Mouse (Mus musculus): ENCODE data around the gene Sox21. TPM values are rescaled to one million over a fixed set of nuclear protein-coding genes. Genes with fewer than 3 reads are reported as not detected.

The Sox21 gene
- polyA plus RNA-seq, 1 experiment = not detected

- TF ChIP-seq CTCF (IDR thresholded peaks at IDR 0.05; ENCODE audit: insufficient read depth, low read depth, low read length) = no peak
- TF ChIP-seq POLR2A (IDR thresholded peaks at IDR 0.05; ENCODE audit: insufficient read depth, low read depth, low read length) = no peak
- Histone ChIP-seq H3K27ac (ENCODE audit: insufficient read depth, low read depth, low read length) (no peak overlapping the region), H3K4me3 (ENCODE audit: insufficient read depth, low read depth, low read length) (no peak overlapping the region), H3K4me1 (ENCODE audit: control insufficient read depth, insufficient read depth, low read length) (no peaks in the 10 kb centered on the region)
- 93% methylated on average over 6 of the region's 6 CpGs for WGBS
These were observed 16.6 kb upstream of the Sox21 start for GRCm38 (mm10) chr14:118253381-118253780.

- H3K4me3 ChIP-seq (ENCODE audit: insufficient read depth, low read depth, low read length) = no peak overlapping the region
- 85% methylated on average over 2 of the region's 2 CpGs for WGBS
- TF ChIP-seq POLR2A (IDR thresholded peaks at IDR 0.05; ENCODE audit: insufficient read depth, low read depth, low read length) (no peak), CTCF (IDR thresholded peaks at IDR 0.05; ENCODE audit: insufficient read depth, low read depth, low read length) (no peak)
- no peak overlapping the region for H3K27ac ChIP-seq (ENCODE audit: insufficient read depth, low read depth, low read length)
- H3K4me1 ChIP-seq (ENCODE audit: control insufficient read depth, insufficient read depth, low read length) = peaks cover 8% of the 10 kb centered on the region
These were observed 4.6 kb upstream of the Sox21 start for GRCm38 (mm10) chr14:118241416-118241815.

GRCm38 (mm10) chr14:118239351-118239750 is 2.5 kb upstream of the Sox21 start:
- TF ChIP-seq POLR2A (IDR thresholded peaks at IDR 0.05; ENCODE audit: insufficient read depth, low read depth, low read length) (no peak), CTCF (IDR thresholded peaks at IDR 0.05; ENCODE audit: insufficient read depth, low read depth, low read length) (no peak)
- WGBS = 45% methylated on average over 8 of the region's 8 CpGs
- Histone ChIP-seq H3K4me3 (ENCODE audit: insufficient read depth, low read depth, low read length) (no peak overlapping the region), H3K27ac (ENCODE audit: insufficient read depth, low read depth, low read length) (no peak overlapping the region), H3K4me1 (ENCODE audit: control insufficient read depth, insufficient read depth, low read length) (peaks cover 27% of the 10 kb centered on the region)

GRCm38 (mm10) chr14:118237786-118238185 is 956 bp upstream of the Sox21 start:
- Histone ChIP-seq H3K4me3 (ENCODE audit: insufficient read depth, low read depth, low read length) (no peak overlapping the region), H3K27ac (ENCODE audit: insufficient read depth, low read depth, low read length) (no peak overlapping the region), H3K4me1 (ENCODE audit: control insufficient read depth, insufficient read depth, low read length) (peaks cover 28% of the 10 kb centered on the region)
- TF ChIP-seq POLR2A (IDR thresholded peaks at IDR 0.05; ENCODE audit: insufficient read depth, low read depth, low read length) (no peak), CTCF (IDR thresholded peaks at IDR 0.05; ENCODE audit: insufficient read depth, low read depth, low read length) (no peak)
- WGBS = 29% methylated on average over 6 of the region's 6 CpGs

- no peak for TF ChIP-seq CTCF (IDR thresholded peaks at IDR 0.05; ENCODE audit: insufficient read depth, low read depth, low read length)
- no peak for TF ChIP-seq POLR2A (IDR thresholded peaks at IDR 0.05; ENCODE audit: insufficient read depth, low read depth, low read length)
- under 1% methylated on average over 73 of the region's 73 CpGs for WGBS
- peaks cover 28% of the 10 kb centered on the region for H3K4me1 ChIP-seq (ENCODE audit: control insufficient read depth, insufficient read depth, low read length)
- H3K27ac ChIP-seq (ENCODE audit: insufficient read depth, low read depth, low read length) = no peak overlapping the region
- peak overlapping the region; percentile 39 for H3K4me3 ChIP-seq (ENCODE audit: insufficient read depth, low read depth, low read length)
These were observed 601 bp downstream of the Sox21 start for GRCm38 (mm10) chr14:118235973-118236885.

- no peak for TF ChIP-seq CTCF (IDR thresholded peaks at IDR 0.05; ENCODE audit: insufficient read depth, low read depth, low read length)
- no peak for TF ChIP-seq POLR2A (IDR thresholded peaks at IDR 0.05; ENCODE audit: insufficient read depth, low read depth, low read length)
These were observed 1.4 kb downstream of the Sox21 start for GRCm38 (mm10) chr14:118235361-118235972.

GRCm38 (mm10) chr14:118234541-118235210 is 2.2 kb downstream of the Sox21 start:
- WGBS = 2% methylated on average over 83 of the region's 84 CpGs
- Histone ChIP-seq H3K4me1 (ENCODE audit: control insufficient read depth, insufficient read depth, low read length) (peaks cover 28% of the 10 kb centered on the region), H3K4me3 (ENCODE audit: insufficient read depth, low read depth, low read length) (peak overlapping the region; percentile 39), H3K27ac (ENCODE audit: insufficient read depth, low read depth, low read length) (no peak overlapping the region)
- no peak for TF ChIP-seq POLR2A (IDR thresholded peaks at IDR 0.05; ENCODE audit: insufficient read depth, low read depth, low read length)
- no peak for TF ChIP-seq CTCF (IDR thresholded peaks at IDR 0.05; ENCODE audit: insufficient read depth, low read depth, low read length)

More at GRCm38 (mm10) chr14:118235361-118235972, 1.4 kb downstream of the Sox21 start:
- Histone ChIP-seq H3K4me1 (ENCODE audit: control insufficient read depth, insufficient read depth, low read length) (peaks cover 28% of the 10 kb centered on the region), H3K4me3 (ENCODE audit: insufficient read depth, low read depth, low read length) (peak overlapping the region; percentile 39), H3K27ac (ENCODE audit: insufficient read depth, low read depth, low read length) (no peak overlapping the region)
- 2% methylated on average over 62 of the region's 62 CpGs for WGBS

GRCm38 (mm10) chr14:118233786-118234540 is 2.9 kb downstream of the Sox21 start:
- 14% methylated on average over 26 of the region's 26 CpGs for WGBS

More at GRCm38 (mm10) chr14:118233786-118234540, 2.9 kb downstream of the Sox21 start:
- Histone ChIP-seq H3K4me1 (ENCODE audit: control insufficient read depth, insufficient read depth, low read length) (peaks cover 28% of the 10 kb centered on the region), H3K27ac (ENCODE audit: insufficient read depth, low read depth, low read length) (no peak overlapping the region), H3K4me3 (ENCODE audit: insufficient read depth, low read depth, low read length) (peak overlapping the region; percentile 39)
- TF ChIP-seq CTCF (IDR thresholded peaks at IDR 0.05; ENCODE audit: insufficient read depth, low read depth, low read length) = no peak

Measured in olfactory bulb, adult 2 months (tissue).